Mouse (Mus musculus) ES-E14 (cell line): ENCODE measurements at regions not wholly inside any gene's neighbourhood (a gene's known extent, or its start where the extent isn't known, plus 50 kb on each side); places are given as distances from the start of the nearest gene placed in this dataset.
A peak's percentile ranks its signal among the peaks of the same experiment; 100 is the strongest.

ENCODE experiments used
- DNase-seq: peaks from one replicate; pipeline ENCODE4 v3.0.0-alpha.2; 2013; ENCODE audit warnings: low read depth, low spot score
- H3K27ac ChIP-seq: 2 replicates; pipeline ENCODE4 v1.5.1; 2012; ENCODE audit warnings: low read depth, mild to moderate bottlenecking, low read length, moderate library complexity, mixed read lengths; ENCODE audit not compliant: poor library complexity, insufficient read depth, severe bottlenecking
- H3K36me3 ChIP-seq: 2 replicates; pipeline ENCODE4 v1.6.1; 2012; ENCODE audit warnings: mild to moderate bottlenecking, low read length, moderate library complexity, mixed read lengths; ENCODE audit not compliant: control insufficient read depth, poor library complexity, insufficient read depth, severe bottlenecking
- H3K4me1 ChIP-seq, 2 experiments: fragments of 150-350 bp in 1 of 2; sonication (generic) in 1 of 2; 2 replicates each; pipeline ENCODE4 v1.6.1; 2012; ENCODE audit warnings: low read length in 2 of 2, mild to moderate bottlenecking in 1 of 2, mixed read lengths in 1 of 2; ENCODE audit not compliant: control insufficient read depth in 2 of 2, insufficient read depth in 2 of 2, poor library complexity in 1 of 2
- H3K4me3 ChIP-seq, 2 experiments: fragments of 150-350 bp in 1 of 2; sonication (generic) in 1 of 2; 2 replicates each; pipeline ENCODE4 v1.5.1; 2012; ENCODE audit warnings: low read length in 2 of 2, low read depth in 1 of 2, mild to moderate bottlenecking in 1 of 2, mixed read lengths in 1 of 2; ENCODE audit not compliant: insufficient read depth in 1 of 2, poor library complexity in 1 of 2, severe bottlenecking in 1 of 2
- H3K9ac ChIP-seq: 2 replicates; pipeline ENCODE4 v1.6.1; 2012; ENCODE audit warnings: low read depth, mild to moderate bottlenecking, low read length, mixed read lengths; ENCODE audit not compliant: poor library complexity, insufficient read depth, severe bottlenecking
- H3K9me3 ChIP-seq: fragments of 150-350 bp; sonication (generic); 2 replicates; pipeline ENCODE4 v1.6.1; 2012; ENCODE audit warnings: low read depth, mild to moderate bottlenecking, low read length; ENCODE audit not compliant: control insufficient read depth, insufficient read depth
- CHD2 ChIP-seq: IDR thresholded peaks from 2 replicates; pipeline ENCODE4 v1.6.1; 2014; ENCODE audit warnings: mild to moderate bottlenecking, low read depth, low read length, inconsistent platforms
- HCFC1 ChIP-seq: IDR thresholded peaks from 2 replicates; pipeline ENCODE4 v1.6.1; 2012; ENCODE audit warnings: low read length, inconsistent platforms, borderline replicate concordance; ENCODE audit not compliant: insufficient read depth
- MAFK ChIP-seq: IDR thresholded peaks from 2 replicates; pipeline ENCODE4 v1.6.1; 2014; ENCODE audit warnings: mild to moderate bottlenecking, low read depth, low read length, inconsistent platforms; ENCODE audit not compliant: insufficient read depth
- ZC3H11A ChIP-seq: IDR thresholded peaks from 2 replicates; pipeline ENCODE4 v1.6.1; 2012; ENCODE audit warnings: low read depth, mild to moderate bottlenecking, inconsistent platforms, low read length, borderline replicate concordance
- ZNF384 ChIP-seq: IDR thresholded peaks from 2 replicates; pipeline ENCODE4 v1.6.1; 2012; ENCODE audit warnings: low read depth, low read length, inconsistent platforms
- in situ Hi-C, 2 experiments: fragments of 600-800 bp; cut with MboI; formaldehyde crosslinking; loops; one replicate each; pipeline ENCODE4 v1.15.1; 2025; ENCODE audit warnings: low sequenced_read_pairs in 2 of 2, inconsistent platforms in 1 of 2; ENCODE audit not compliant: unreplicated experiment in 2 of 2

- H3K4me1 ChIP-seq = no peaks in the 10 kb centered on the region
- H3K9me3 ChIP-seq = no peaks in the 10 kb centered on the region
- no peak overlapping the region for H3K4me3 ChIP-seq
- H3K27ac ChIP-seq = no peak overlapping the region
- DNase-seq = no peak
- TF ChIP-seq ZC3H11A (no peak), CHD2 (no peak), HCFC1 (no peak), ZNF384 (no peak), MAFK (no peak)
- in situ Hi-C loops = no loop called here
- no peak overlapping the region for H3K9ac ChIP-seq
- no peaks in the 10 kb centered on the region for H3K36me3 ChIP-seq
Observed at GRCm38 (mm10) chr4:142410596-142411573, 171.7 kb upstream of the Kazn start.

GRCm38 (mm10) chr4:142397858-142398257 lies 158.7 kb upstream of the Kazn start:
- no peak for DNase-seq
- TF ChIP-seq MAFK = no peak
- no peak for TF ChIP-seq ZC3H11A
- TF ChIP-seq CHD2 = no peak
- TF ChIP-seq HCFC1 = no peak
- no peak for TF ChIP-seq ZNF384

GRCm38 (mm10) chr4:142392924-142393323 lies 153.7 kb upstream of the Kazn start:
- no peak overlapping the region for H3K4me3 ChIP-seq
- H3K36me3 ChIP-seq = no peaks in the 10 kb centered on the region
- no peaks in the 10 kb centered on the region for H3K9me3 ChIP-seq
- in situ Hi-C loops = no loop called here
- no peak overlapping the region for H3K27ac ChIP-seq
- TF ChIP-seq MAFK (no peak), HCFC1 (no peak), ZNF384 (no peak), CHD2 (no peak), ZC3H11A (no peak)
- H3K4me1 ChIP-seq = no peaks in the 10 kb centered on the region
- DNase-seq = peak; percentile 22
- H3K9ac ChIP-seq = no peak overlapping the region

More at GRCm38 (mm10) chr4:142397858-142398257, 158.7 kb upstream of the Kazn start:
- no peak overlapping the region for H3K9ac ChIP-seq
- no peaks in the 10 kb centered on the region for H3K4me1 ChIP-seq
- no peaks in the 10 kb centered on the region for H3K36me3 ChIP-seq
- no peak overlapping the region for H3K27ac ChIP-seq
- H3K4me3 ChIP-seq = no peak overlapping the region
- H3K9me3 ChIP-seq = no peaks in the 10 kb centered on the region
- in situ Hi-C loops = no loop called here

GRCm38 (mm10) chr4:142390531-142391195 lies 151.5 kb upstream of the Kazn start:
- TF ChIP-seq ZNF384 = no peak
- no peak for TF ChIP-seq MAFK
- no peak for TF ChIP-seq ZC3H11A
- no peak for TF ChIP-seq CHD2
- Histone ChIP-seq H3K4me1 (no peaks in the 10 kb centered on the region), H3K27ac (no peak overlapping the region), H3K9me3 (no peaks in the 10 kb centered on the region), H3K36me3 (no peaks in the 10 kb centered on the region), H3K4me3 (no peak overlapping the region), H3K9ac (no peak overlapping the region)
- no peak for DNase-seq
- in situ Hi-C loops = no loop called here
